Mouse (Mus musculus): ENCODE data around the gene Fam198a. TPM values are rescaled to one million over a fixed set of nuclear protein-coding genes. Genes with fewer than 3 reads are reported as not detected.
A peak's percentile ranks its signal among the peaks of the same experiment; 100 is the strongest.

Gene Fam198a
- total RNA-seq, 1 experiment from 2014 or later = 2.5 TPM

DNA sequence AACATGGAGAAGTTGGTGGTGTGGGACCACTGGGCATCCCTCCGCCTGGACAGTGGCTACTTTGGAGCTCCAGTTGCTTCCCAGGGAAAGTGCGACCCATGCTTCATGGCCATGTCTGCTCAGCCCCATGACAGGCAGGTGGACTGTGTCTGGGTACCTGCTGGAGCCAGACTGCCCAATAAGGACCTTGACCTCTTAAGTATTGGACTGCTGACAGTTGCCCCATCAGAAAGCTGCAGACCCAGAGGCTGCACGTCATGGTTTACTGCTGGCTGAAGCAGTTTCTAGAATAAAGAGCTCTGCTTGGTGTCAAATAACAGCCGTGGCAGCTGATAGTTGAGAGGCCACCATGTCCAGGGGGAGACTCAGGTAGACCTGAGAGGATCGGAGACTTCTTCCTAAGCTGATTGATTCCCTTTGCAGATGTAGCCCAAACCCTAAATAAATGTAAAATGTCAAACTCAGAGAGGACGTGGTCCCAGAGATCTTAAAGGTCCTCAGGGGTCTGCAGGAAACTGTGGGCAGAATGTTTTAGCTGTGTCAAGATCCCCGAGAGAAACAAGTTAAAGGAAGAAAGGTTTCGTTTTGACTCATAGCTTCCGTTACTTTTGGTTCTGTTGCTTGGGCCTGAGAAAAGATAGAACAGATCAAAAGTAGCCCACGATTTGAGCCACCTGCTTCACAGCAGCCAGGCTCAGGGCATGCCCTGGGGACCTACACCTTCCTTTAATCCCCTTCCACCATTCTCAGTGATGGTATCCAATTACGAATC, 24.0 kb upstream of the Fam198a start:
- DNase-seq = peak; percentile 2

DNA sequence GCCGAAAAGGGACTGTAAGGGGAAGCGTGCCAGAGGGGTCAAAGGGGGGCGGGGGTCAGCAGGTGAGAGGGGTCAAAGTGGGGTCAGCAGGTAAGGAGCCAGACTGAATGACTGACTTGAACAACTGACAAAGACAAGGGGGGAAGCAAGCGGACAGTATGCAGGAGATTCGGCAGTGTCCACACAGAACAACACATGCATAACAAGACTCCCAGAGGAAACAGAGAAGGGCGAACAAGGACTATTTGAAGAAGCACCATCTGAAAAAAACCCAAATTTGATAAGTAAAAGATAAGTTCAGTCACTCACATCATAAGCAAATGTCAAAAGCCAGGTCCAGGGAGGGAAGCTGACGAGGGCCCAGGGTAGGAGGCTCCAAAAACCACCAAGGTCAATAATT, 23.1 kb upstream of the Fam198a start:
- peak; percentile 2 for DNase-seq

DNA sequence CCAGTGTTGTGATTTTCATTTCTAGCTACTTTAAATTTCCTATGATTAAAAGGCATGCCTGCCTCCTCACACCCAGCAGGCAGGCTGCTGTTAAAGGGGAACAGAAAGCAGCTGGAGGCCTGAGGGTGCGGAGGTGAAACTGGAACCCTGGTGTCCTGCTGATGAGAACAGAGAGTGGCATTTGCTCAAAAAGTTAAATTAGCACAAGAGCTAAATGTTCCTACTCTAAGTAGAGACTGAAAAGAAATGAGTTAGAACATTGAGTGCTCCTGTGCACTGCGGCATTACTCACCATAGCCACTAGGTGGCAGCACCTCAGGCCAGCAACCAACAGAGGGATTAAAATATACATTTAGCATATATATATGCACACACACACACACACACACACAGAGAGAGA, 22.3 kb upstream of the Fam198a start:
- DNase-seq = peak; percentile 54

DNA sequence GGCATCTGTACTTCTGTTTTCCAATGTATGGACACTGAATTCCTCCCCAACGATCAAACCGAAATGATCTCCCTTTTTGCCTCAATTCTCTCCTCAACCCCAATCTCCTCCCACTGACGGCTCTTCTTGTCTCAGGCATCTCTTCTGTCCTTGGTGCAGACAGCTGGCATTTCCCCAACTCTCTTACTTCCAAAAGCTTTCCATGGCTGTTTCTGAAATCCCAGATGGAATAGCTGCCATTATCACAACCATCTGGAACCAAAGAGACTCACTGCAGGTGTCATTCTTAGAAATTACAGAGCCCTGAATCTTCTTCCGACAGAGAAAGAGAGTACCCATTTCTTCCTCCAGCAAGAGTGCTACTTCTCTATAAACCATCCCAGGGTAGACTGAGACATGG, 15.9 kb upstream of the Fam198a start:
- peak; percentile 19 for DNase-seq

DNA sequence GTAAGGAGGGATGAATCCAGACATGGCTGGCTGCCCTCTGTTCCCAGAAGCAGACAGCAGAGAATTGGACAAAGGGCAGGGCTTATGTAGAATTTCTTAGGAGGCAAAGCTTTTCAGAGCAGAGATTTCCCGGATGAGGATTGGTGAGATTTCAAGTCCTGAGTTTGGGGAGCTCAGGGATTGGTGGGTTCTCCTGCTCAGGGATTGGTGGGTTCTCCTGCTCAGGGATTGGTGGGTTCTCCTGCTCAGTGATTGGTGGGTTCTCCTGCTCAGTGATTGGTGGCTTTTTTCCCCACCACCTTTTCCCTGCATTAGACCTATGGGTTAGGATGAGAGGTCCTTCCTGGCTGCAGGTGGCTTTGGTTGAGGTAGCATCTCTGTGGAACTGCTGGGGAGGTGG, 13.8 kb upstream of the Fam198a start:
- DNase-seq = peak; percentile 5

DNA sequence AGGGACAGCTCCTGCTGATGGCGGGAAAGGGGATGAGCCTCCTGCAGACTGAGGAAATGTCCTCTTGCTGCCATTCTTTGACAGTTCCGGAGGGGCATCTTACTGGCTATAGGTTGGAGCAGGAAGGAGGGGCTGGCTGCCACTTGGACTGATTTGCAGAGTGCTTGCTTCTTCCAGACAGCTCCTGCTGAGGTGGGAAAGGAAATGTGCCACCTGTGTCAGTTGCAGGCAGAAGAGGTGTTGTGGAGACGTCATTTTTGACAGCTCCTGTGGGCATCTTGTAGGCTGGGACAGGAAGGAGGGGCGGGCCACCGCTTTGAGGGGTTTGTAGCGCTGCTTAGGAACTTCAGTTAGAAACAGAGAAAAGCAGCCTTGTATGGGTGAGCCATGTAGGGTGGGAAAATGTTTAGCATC, 13.3 kb upstream of the Fam198a start:
- peak; percentile 1 for DNase-seq

DNA sequence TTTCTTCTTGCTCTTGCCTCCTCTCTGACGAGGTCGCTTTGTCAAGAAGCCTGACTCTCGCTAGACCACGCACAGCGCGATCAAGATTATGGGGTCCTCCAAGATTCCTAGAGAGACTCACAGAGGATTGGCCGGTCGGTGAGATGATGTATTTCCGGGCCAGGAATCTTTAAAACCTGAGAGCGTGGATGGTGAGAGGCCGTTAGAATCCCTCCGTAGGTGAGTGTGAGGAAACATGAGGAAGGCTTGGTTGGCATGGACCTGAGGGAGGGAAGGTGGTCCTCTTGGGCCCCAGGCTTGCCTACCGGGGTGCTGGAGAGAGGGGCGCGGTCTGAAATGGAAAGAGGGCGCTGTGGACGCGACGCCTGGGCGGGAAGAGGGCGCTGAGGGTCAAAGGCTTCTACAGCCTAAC, 12.8 kb upstream of the Fam198a start:
- peak; percentile 9 for DNase-seq

DNA sequence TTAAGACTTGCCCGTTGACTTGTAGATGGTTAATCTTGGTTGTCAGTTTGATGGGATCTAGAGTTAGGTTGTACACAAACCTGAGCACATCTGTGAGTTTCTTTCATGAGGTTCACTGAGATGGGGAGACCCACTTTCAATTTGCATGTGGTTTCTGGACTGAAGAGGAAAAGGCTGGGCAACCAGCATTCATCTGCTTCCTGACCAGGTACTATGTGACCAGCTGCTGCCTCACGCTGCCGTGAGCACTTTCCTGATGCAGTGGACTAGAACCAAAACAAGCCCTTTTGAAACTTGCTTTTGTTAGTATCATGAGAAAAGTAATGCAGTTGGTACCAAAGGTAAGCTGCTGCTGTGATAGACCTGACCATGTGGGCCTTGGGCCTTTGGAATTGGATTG, 7.8 kb upstream of the Fam198a start:
- DNase-seq = no peak

DNA sequence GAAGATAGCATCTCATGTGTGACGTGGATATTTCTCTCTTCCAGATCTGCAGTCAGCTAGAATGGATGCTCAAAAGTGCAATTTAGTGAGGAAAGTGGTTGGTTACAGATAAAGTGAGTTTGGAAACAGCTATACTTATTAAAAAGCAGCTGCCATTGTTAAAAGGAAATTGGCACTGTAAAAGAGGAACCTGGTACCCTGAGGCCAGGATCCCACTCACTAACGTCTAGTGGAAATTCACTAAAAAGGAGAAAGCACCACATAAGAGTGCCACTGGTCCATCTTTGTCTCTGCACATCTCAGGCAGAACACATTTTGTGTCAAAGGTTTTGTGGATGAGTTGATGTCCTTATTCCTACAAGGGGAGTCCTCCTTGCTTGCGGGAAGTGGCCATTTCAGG, 7.2 kb upstream of the Fam198a start:
- no peak for DNase-seq

DNA sequence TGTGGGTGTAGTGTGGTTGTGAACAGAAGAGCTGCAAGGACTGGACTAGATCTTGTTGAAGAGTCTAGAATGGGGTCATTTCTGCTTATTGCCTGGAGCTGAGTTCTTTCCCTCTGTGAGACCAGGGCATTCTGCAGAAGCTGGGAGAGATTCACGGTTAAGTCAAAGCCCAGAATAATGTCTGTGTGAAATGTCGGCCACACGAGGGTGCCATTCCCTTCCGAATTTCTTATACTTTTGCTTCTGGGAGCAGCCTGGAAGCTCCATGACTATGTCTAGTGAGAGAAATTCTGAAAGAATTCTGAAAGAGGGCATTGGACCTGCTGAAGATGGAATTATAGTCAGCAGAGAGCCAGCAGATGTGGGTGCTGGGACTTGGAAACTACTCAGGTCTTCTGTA, 3.0 kb upstream of the Fam198a start:
- DNase-seq = peak; percentile 80

DNA sequence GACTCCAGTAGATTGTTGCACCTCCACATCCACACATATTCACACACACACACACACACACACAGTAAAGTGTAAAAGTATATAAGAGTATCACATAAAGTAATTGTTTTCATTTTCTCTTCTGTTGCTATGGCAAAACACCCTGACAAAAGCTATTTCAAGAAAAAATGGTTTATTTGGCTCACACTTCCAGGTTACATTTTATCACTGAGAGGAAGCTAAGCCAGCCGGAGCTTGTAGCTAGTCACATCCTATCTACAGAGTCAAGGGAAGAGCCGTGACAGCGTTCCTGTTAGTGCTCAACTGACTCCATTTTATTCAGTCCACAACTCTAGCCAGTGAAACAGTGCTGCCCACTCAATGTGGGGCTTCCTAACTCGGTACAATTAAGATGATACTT, 2.4 kb upstream of the Fam198a start:
- DNase-seq = no peak

DNA sequence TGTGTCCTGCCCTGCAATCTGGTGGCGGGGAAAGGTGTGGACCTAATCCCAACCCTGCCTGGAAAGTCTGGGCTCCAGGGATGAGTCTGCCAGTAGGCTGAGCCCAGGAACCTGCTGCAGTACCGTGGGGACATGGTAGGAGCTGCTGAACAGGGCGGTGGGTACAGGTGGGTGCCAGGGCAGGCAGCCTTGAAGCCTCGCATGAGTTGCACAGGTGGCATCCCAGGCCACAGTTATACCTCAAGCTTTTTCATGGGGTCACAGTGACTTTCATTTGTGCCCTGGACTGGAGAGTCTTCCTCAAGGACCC, 281 bp downstream of the Fam198a start:
- DNase-seq = no peak

DNA sequence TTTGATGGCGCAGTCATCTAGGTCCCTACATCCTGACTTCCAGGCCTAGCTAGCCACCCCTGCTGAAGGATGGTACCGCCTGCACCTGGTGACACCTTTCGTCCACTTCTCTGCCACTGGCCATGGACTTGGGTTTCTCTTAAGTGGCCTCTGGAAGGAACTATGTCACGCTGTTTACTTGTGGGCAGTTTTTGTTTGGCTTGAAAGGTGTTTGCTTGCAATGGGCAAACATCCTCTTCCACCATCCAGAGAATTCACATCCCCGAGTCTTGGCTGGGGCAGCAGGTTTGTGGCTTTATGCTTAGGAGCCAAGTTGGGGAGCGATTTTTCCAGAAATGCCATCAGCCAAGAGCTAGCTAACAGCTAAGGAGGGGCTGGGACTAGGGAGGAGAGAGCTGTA, 1.8 kb downstream of the Fam198a start:
- DNase-seq = no peak

DNA sequence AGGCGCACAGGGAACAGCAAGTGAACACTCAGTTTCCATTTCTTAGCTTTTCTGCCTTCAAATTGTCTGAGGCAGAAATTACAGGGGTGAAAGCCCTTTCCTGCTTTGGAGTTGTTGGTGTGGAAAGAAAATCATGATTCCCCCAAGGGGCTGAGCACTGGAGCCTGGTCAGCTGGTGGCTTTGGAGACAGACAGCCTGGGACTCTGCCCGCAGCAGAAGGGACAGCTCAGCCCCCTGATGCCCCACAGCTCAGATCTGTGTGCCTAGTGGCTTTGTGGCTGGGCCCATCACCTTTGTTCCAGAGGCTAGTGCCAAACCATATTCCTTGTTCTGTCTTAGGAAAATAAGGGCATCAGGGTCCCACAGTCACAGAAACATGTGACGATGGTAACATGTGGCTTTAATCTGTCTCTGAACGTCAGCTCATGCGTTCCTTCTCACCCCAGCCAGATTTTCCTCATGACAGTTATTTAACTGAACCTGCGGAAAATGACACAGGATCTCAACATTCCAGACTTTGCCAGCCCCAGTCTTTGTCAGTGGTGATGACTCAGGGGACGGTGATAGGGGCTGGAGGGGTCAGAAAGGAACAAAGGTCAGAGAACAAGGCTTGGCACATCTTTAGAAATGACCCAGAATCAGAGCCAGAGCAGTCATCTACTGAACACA, 9.3 kb downstream of the Fam198a start:
- peak; percentile 46 for DNase-seq

DNA sequence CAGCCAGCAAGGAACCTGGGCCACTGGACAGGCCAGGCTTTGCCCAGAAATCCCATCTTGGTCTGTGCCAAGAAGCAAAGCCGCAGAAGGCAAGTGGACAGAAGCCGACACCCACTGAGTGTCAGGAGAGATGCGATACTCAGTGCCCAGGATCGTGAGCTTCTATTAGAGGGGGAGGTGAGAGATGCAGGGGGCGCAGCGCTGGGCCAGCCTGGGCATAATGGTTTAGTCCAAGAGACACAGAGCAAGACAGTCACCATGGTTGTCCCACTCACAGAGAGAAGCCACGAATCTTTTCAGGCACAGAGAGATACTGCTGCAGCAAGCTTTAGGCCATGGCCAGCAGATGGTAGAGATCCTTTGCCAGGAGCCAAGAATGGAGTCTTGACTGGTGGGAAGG, 14.2 kb downstream of the Fam198a start:
- DNase-seq = no peak

DNA sequence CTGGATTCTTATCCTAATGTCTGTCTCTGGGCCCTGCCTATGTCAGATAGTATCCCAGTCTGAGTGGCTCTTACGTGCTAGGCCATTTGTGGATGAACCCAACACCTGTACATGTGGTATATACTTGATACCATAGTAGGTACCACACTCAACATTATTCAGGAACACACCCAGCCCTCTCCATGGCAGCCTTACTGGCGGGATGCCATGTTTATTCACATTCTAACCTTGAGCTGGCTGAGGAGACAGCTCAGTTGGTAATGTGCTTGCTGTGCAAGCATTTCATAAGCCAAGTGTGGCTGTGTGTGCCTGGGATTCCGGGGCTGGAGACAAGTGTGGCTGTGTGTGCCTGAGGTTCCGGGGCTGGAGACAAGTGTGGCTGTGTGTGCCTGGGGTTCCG, 17.5 kb downstream of the Fam198a start:
- DNase-seq = peak; percentile 79

DNA sequence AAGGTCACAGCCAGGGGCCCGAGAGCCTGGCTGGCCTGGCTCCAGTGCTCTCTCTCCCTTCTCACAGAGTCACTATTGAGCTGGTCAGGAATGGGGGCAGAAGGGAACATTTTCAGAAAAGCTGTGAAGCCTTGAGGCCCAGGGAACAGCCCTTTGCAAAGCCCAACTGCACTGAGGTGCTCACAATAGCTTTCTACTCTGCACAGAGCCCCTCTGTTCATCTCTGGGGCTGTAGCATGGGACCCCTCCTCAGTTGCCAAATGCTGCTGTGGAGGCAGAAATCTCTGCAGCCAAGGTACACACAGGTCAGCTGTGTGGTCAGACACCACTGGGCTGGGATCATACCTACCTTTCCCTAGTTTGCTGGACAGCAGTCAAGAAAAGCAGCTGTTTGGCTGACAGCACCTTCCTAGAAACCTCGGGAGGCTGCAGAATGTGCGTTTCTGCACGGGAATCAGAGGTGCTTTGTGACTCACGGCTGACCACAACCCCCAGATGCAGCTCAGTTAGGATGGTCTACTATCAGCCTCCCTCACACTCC, 19.1 kb downstream of the Fam198a start:
- DNase-seq = peak; percentile 58

DNA sequence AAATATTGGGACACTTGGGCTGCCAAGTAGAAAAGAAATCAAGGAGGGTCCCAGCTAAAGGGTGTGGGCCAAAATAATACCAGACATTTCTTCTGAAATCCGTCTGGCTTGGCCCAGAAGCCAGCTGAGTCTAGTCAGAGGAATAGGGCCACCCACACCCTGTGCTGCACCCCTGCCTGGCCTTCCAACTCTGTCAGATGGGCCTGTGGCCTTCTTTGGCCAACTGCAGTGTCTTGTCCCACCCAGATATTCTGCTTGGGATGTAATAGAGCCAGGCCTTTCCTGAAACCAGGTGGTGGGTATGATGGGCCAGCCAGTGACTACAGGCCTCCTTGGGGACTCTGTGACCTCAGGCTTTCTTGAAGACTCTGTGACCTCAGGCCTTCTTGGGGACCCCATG, 22.4 kb downstream of the Fam198a start:
- DNase-seq = no peak

DNA sequence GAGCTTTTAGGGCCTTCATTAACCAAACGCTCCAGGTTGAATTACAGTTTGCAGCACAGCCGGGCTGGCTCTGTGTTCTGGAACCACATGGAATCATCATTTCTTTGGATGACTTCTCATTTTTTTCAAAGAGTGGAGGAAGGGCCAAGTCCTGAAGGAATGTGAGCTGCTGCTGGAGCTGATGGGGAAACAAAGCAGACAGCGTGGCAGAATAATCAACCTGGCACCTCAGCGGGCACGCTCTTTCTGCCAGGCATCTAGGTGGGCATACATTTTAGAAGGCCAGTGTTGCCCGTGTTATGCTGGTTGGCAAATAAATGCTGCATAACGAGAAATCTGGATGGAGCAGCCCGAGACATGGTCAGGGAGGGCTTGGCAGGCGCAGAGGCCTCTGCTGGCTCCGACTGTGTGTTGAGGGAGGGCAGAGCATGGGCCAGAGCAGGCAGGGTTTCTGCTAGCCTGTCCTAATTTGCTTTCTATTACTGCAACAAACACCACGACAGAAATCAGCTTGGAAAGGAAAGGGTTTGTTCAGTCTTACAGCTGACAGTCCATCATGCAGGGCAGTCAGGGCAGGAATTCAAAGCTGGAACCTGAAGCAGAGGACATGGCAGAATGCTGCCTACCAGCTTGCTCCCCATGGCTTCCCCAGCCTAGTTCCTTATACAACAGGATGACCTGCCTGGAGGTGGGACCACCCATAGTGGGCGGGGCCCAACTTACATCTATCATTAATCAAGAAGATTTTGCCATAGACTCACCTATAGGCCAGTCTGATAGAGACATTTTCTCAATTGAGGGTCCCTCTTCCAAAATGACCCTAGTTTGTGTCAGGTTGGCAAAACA, 23.6 kb downstream of the Fam198a start:
- DNase-seq = no peak

DNA sequence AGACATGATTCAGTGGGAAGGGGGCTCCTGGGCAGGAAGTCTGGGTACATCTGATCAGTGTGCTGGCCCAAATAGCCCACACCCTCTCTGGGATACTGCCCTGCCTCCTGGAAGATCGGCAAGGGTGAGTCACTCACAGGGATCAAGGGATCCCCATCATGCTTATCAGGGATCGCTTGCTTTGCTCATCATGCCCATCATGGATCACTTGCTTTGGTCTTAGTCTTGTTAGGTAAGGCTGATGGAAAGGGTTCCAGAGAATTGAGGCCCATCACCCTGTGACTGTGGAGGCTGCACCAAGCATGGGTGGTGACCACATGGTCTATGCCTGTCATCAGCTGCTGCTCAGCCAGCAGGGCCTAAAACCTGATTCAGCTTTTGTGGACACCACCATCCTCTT, 24.5 kb downstream of the Fam198a start:
- DNase-seq = peak; percentile 45

DNA sequence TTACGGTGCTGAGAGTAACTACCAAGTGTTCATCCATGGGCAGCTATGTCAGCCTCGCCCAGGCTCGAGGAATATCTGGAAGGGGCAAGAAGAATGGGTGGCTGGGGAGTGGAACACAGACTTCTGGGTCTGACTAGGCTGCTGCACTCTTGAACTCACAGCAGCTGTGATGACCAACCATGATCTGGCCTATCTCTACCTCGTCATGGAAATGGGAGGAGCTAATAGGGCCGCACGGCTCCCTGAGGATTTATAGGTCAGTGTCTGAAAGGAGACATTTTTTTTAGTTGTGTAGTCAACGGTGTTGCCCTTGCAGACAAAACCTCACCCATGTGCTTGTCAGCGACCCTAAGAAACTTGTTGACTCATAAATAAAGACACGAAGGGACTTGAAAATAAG, 30.3 kb downstream of the Fam198a start:
- DNase-seq = no peak

DNA sequence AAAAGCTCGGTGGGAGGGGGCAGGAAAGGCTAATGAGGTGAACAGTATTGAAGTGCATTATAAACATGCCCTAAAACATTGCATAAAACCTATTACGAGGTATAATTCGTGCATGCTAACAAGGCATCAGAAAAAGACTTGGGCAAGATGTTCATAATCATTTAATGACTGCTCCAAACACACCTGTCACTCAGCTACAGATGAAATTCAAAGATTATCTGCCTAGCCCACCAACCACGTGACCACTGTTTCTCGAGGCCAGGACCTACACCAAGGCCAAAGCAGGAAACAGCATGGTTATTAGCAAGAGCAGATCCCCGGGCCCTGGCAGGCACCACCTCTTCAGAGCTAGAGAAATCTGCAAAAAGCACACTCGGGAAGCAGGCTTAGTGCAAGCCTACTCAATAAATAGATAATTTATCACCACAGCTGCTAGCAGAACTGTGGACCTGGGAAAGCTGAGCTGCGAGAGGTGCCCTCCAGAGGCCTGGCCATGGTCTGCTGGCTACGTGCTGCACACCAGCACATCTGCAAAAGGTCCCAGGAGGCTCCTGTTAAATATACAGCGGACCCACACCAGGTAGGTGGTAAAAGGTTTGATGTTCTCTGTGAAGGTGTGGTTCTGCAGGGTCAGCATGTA, 30.8 kb downstream of the Fam198a start:
- DNase-seq = no peak

DNA sequence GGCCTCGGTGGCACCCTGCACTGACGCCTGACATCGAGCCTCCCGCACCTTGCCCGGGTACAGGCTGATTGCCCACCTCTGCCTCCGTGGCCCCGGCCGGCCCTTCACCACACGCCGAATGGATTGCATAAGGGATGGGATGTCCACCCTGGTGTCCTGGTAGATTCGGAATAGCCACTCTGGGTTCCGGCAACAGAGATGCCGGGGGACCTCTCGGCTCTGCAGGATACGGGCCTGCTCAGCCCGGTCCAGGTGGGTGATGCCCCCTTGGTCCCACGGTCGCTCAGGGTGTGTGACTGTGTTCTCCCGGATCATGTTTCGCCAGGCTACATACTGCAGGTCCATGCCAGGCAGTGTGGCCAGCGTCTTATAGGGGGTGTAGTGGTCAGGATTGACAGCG, 31.4 kb downstream of the Fam198a start:
- DNase-seq = no peak

Data from adrenal gland, postnatal 14 days (tissue).